Mouse (Mus musculus): Measurements from ENCODE around the gene Ap3b1. TPM values are rescaled to one million over a fixed set of nuclear protein-coding genes. Genes with fewer than 3 reads are reported as not detected.

The Ap3b1 gene
- polyA plus RNA-seq, 1 experiment from 2014 or later, result 25.9 TPM

- no peaks in the 10 kb centered on the region for H3K27me3 ChIP-seq (replicated peaks)
- peaks cover 18% of the 10 kb centered on the region for H3K36me3 ChIP-seq
- H3K9ac ChIP-seq, result no peak overlapping the region
- 87% methylated on average over 3 of the region's 3 CpGs for WGBS (ENCODE audit: insufficient replicate concordance)
- 0 out of 2 replicates have a peak, but pooled peaks cover 3% of the 10 kb centered on the region for H3K4me1 ChIP-seq
- no peaks in the 10 kb centered on the region for H3K9me3 ChIP-seq (replicated peaks)
- no peak overlapping the region for H3K4me3 ChIP-seq
- no peak overlapping the region for H3K27ac ChIP-seq
- ATAC-seq, result no peak
- no peak overlapping the region for H3K4me2 ChIP-seq
These were observed 190.8 kb downstream of the Ap3b1 start for GRCm38 (mm10) chr13:94549580-94549979.

- Histone ChIP-seq H3K9me3 (replicated peaks) (no peaks in the 10 kb centered on the region), H3K27ac (no peak overlapping the region), H3K36me3 (peaks cover 18% of the 10 kb centered on the region), H3K4me3 (no peak overlapping the region), H3K4me1 (0 out of 2 replicates have a peak, but pooled peaks cover 3% of the 10 kb centered on the region), H3K9ac (no peak overlapping the region), H3K4me2 (no peak overlapping the region), H3K27me3 (replicated peaks) (no peaks in the 10 kb centered on the region)
- 82% methylated on average over 4 of the region's 4 CpGs for WGBS (ENCODE audit: insufficient replicate concordance)
- ATAC-seq, result no peak
These were observed 191.3 kb downstream of the Ap3b1 start for GRCm38 (mm10) chr13:94550037-94550436.

- WGBS (ENCODE audit: insufficient replicate concordance), result 7% methylated on average over 3 of the region's 3 CpGs
- Histone ChIP-seq H3K9ac (no peak overlapping the region), H3K4me2 (no peak overlapping the region), H3K4me1 (peaks cover 9% of the 10 kb centered on the region; the same call in 1 of the 2 replicates), H3K27ac (no peak overlapping the region), H3K9me3 (replicated peaks) (no peaks in the 10 kb centered on the region), H3K36me3 (peaks cover 4% of the 10 kb centered on the region; the same call in 1 of the 2 replicates), H3K4me3 (no peak overlapping the region), H3K27me3 (replicated peaks) (no peaks in the 10 kb centered on the region)
- ATAC-seq, result no peak
These were observed 201.3 kb downstream of the Ap3b1 start for GRCm38 (mm10) chr13:94560011-94560410.

- no peaks in the 10 kb centered on the region for H3K27me3 ChIP-seq (replicated peaks)
- H3K9me3 ChIP-seq (replicated peaks), result no peaks in the 10 kb centered on the region
- no peak overlapping the region for H3K27ac ChIP-seq
- peaks cover 9% of the 10 kb centered on the region; the same call in 1 of the 2 replicates for H3K4me1 ChIP-seq
- 88% methylated on average over 11 of the region's 11 CpGs for WGBS (ENCODE audit: insufficient replicate concordance)
- H3K4me2 ChIP-seq, result no peak overlapping the region
- H3K9ac ChIP-seq, result no peak overlapping the region
- ATAC-seq, result no peak
- no peak overlapping the region for H3K4me3 ChIP-seq
- H3K36me3 ChIP-seq, result peaks cover 12% of the 10 kb centered on the region
These were observed 202.1 kb downstream of the Ap3b1 start for GRCm38 (mm10) chr13:94560878-94561277.

GRCm38 (mm10) chr13:94562652-94563339 is 204.0 kb downstream of the Ap3b1 start:
- no peak for ATAC-seq
- 79% methylated on average over 9 of the region's 9 CpGs for WGBS (ENCODE audit: insufficient replicate concordance)

GRCm38 (mm10) chr13:94563836-94564235 is 205.1 kb downstream of the Ap3b1 start:
- Histone ChIP-seq H3K4me3 (no peak overlapping the region), H3K9ac (no peak overlapping the region), H3K27me3 (replicated peaks) (no peaks in the 10 kb centered on the region), H3K9me3 (replicated peaks) (no peaks in the 10 kb centered on the region), H3K4me1 (peaks cover 9% of the 10 kb centered on the region; the same call in 1 of the 2 replicates), H3K4me2 (no peak overlapping the region), H3K27ac (no peak overlapping the region), H3K36me3 (peaks cover 16% of the 10 kb centered on the region)
- ATAC-seq, result no peak
- 85% methylated on average over 8 of the region's 8 CpGs for WGBS (ENCODE audit: insufficient replicate concordance)

More at GRCm38 (mm10) chr13:94562652-94563339, 204.0 kb downstream of the Ap3b1 start:
- Histone ChIP-seq H3K27ac (no peak overlapping the region), H3K4me3 (no peak overlapping the region), H3K36me3 (peaks cover 16% of the 10 kb centered on the region), H3K9me3 (replicated peaks) (no peaks in the 10 kb centered on the region), H3K27me3 (replicated peaks) (no peaks in the 10 kb centered on the region), H3K9ac (no peak overlapping the region), H3K4me1 (peaks cover 9% of the 10 kb centered on the region; the same call in 1 of the 2 replicates), H3K4me2 (no peak overlapping the region)

GRCm38 (mm10) chr13:94564351-94564994 is 205.7 kb downstream of the Ap3b1 start:
- Histone ChIP-seq H3K4me1 (peaks cover 9% of the 10 kb centered on the region; the same call in 1 of the 2 replicates), H3K36me3 (peaks cover 16% of the 10 kb centered on the region), H3K27ac (no peak overlapping the region), H3K4me3 (no peak overlapping the region), H3K4me2 (no peak overlapping the region), H3K9ac (no peak overlapping the region), H3K9me3 (replicated peaks) (no peaks in the 10 kb centered on the region), H3K27me3 (replicated peaks) (no peaks in the 10 kb centered on the region)
- ATAC-seq, result no peak
- 77% methylated on average over 13 of the region's 13 CpGs for WGBS (ENCODE audit: insufficient replicate concordance)

GRCm38 (mm10) chr13:94565176-94565575 is 206.4 kb downstream of the Ap3b1 start:
- H3K27ac ChIP-seq, result no peak overlapping the region
- peaks cover 9% of the 10 kb centered on the region; the same call in 1 of the 2 replicates for H3K4me1 ChIP-seq
- WGBS (ENCODE audit: insufficient replicate concordance), result 92% methylated on average over 14 of the region's 14 CpGs
- H3K4me2 ChIP-seq, result no peak overlapping the region
- H3K36me3 ChIP-seq, result peaks cover 16% of the 10 kb centered on the region
- no peaks in the 10 kb centered on the region for H3K27me3 ChIP-seq (replicated peaks)
- no peak for ATAC-seq
- no peak overlapping the region for H3K9ac ChIP-seq
- H3K9me3 ChIP-seq (replicated peaks), result no peaks in the 10 kb centered on the region
- H3K4me3 ChIP-seq, result no peak overlapping the region

- peaks cover 9% of the 10 kb centered on the region; the same call in 1 of the 2 replicates for H3K4me1 ChIP-seq
- H3K27ac ChIP-seq, result no peak overlapping the region
- no peak overlapping the region for H3K9ac ChIP-seq
- H3K9me3 ChIP-seq (replicated peaks), result no peaks in the 10 kb centered on the region
- peaks cover 16% of the 10 kb centered on the region for H3K36me3 ChIP-seq
- 81% methylated on average over 9 of the region's 9 CpGs for WGBS (ENCODE audit: insufficient replicate concordance)
- no peak for ATAC-seq
- H3K4me2 ChIP-seq, result no peak overlapping the region
- no peak overlapping the region for H3K4me3 ChIP-seq
- no peaks in the 10 kb centered on the region for H3K27me3 ChIP-seq (replicated peaks)
These were observed 206.9 kb downstream of the Ap3b1 start for GRCm38 (mm10) chr13:94565616-94566015.

GRCm38 (mm10) chr13:94567739-94568138 is 209.0 kb downstream of the Ap3b1 start:
- 69% methylated on average over 6 of the region's 6 CpGs for WGBS (ENCODE audit: insufficient replicate concordance)

GRCm38 (mm10) chr13:94571001-94571400 is 212.2 kb downstream of the Ap3b1 start:
- Histone ChIP-seq H3K9ac (no peak overlapping the region), H3K27ac (no peak overlapping the region), H3K9me3 (replicated peaks) (no peaks in the 10 kb centered on the region), H3K4me1 (no peaks in the 10 kb centered on the region), H3K36me3 (peaks cover 3% of the 10 kb centered on the region; the same call in 1 of the 2 replicates), H3K4me3 (no peak overlapping the region), H3K4me2 (no peak overlapping the region), H3K27me3 (replicated peaks) (peaks cover 10% of the 10 kb centered on the region; the same call in 1 of the 2 replicates)
- 80% methylated on average over 10 of the region's 10 CpGs for WGBS (ENCODE audit: insufficient replicate concordance)
- ATAC-seq, result no peak

More at GRCm38 (mm10) chr13:94567739-94568138, 209.0 kb downstream of the Ap3b1 start:
- Histone ChIP-seq H3K9ac (no peak overlapping the region), H3K36me3 (peaks cover 16% of the 10 kb centered on the region), H3K4me2 (no peak overlapping the region), H3K27ac (no peak overlapping the region), H3K4me3 (no peak overlapping the region), H3K27me3 (replicated peaks) (no peaks in the 10 kb centered on the region), H3K4me1 (peaks cover 7% of the 10 kb centered on the region; the same call in 1 of the 2 replicates), H3K9me3 (replicated peaks) (no peaks in the 10 kb centered on the region)
- ATAC-seq, result no peak

- Histone ChIP-seq H3K4me1 (no peaks in the 10 kb centered on the region), H3K9me3 (replicated peaks) (no peaks in the 10 kb centered on the region), H3K4me2 (no peak overlapping the region), H3K9ac (no peak overlapping the region), H3K36me3 (no peaks in the 10 kb centered on the region), H3K27me3 (replicated peaks) (peaks cover 24% of the 10 kb centered on the region; the same call in 1 of the 2 replicates), H3K27ac (no peak overlapping the region), H3K4me3 (no peak overlapping the region)
- 72% methylated on average over 8 of the region's 8 CpGs for WGBS (ENCODE audit: insufficient replicate concordance)
- no peak for ATAC-seq
These were observed 214.6 kb downstream of the Ap3b1 start for GRCm38 (mm10) chr13:94573356-94573755.

Data from liver, embryonic 12.5 days (tissue).